Mouse (Mus musculus) limb, embryonic 11.5 days (tissue): Measurements from ENCODE around the gene Rnf115. TPM values are rescaled to one million over a fixed set of nuclear protein-coding genes. Genes with fewer than 3 reads are reported as not detected.

Experiments used
- ATAC-seq: fragments of 200-750 bp; cut with Nextera tagmentation; 2 replicates; pipeline ENCODE4 v1.8.0; 2017; ENCODE audit warnings: low read depth; ENCODE audit not compliant: insufficient number of reproducible peaks, low FRiP score, low TSS enrichment
- DNase-seq: peaks from one replicate; pipeline ENCODE4 v3.0.0-alpha.2; 2015; ENCODE audit warnings: low spot score
- H3K27ac ChIP-seq: fragments of 300-500 bp; sonication (generic); replicated peaks from 2 replicates; pipeline ENCODE4 v1.5.1; 2014; ENCODE audit warnings: low read depth, mild to moderate bottlenecking, low read length
- H3K27me3 ChIP-seq: fragments of 300-500 bp; sonication (generic); 2 replicates; pipeline ENCODE4 v1.6.1; 2014; ENCODE audit warnings: mild to moderate bottlenecking, low read length, mixed read lengths; ENCODE audit not compliant: control insufficient read depth, insufficient read depth
- H3K36me3 ChIP-seq: fragments of 300-500 bp; sonication (generic); 2 replicates; pipeline ENCODE4 v1.6.1; 2014; ENCODE audit warnings: mild to moderate bottlenecking, low read length, moderate library complexity, mixed read lengths; ENCODE audit not compliant: control insufficient read depth, insufficient read depth
- H3K4me1 ChIP-seq: fragments of 300-500 bp; sonication (generic); 2 replicates; pipeline ENCODE4 v1.6.1; 2014; ENCODE audit warnings: low read length, mixed read lengths; ENCODE audit not compliant: control insufficient read depth, insufficient read depth
- H3K4me2 ChIP-seq: fragments of 300-500 bp; sonication (generic); 2 replicates; pipeline ENCODE4 v1.6.1; 2014; ENCODE audit warnings: low read depth, mild to moderate bottlenecking, moderate library complexity; ENCODE audit not compliant: severe bottlenecking
- H3K4me3 ChIP-seq: fragments of 300-500 bp; sonication (generic); 2 replicates; pipeline ENCODE4 v1.5.1; 2014; ENCODE audit warnings: low read depth, low read length
- H3K9ac ChIP-seq: fragments of 300-500 bp; sonication (generic); 2 replicates; pipeline ENCODE4 v1.6.1; 2014; ENCODE audit warnings: mild to moderate bottlenecking, low read length
- H3K9me3 ChIP-seq: fragments of 300-500 bp; sonication (generic); 2 replicates; pipeline ENCODE4 v1.6.1; 2016; ENCODE audit warnings: low read length; ENCODE audit not compliant: control insufficient read depth
- WGBS: fragments of 180-500 bp; shearing (Covaris S2); extraction: QIAGEN DNeasy Blood & Tissue Kit; methylation state at CpG from one replicate; pipeline ENCODE4 v1.1.7; 2014; 5-methylcytosine and 5-hydroxymethylcytosine counted together
- polyA plus RNA-seq: library from polyadenylated mRNA; unstranded; fragments of >200 nt; fragmentation: Nextera tagmentation; extraction: Ambion mirVana; gene quantifications from 2 replicates; pipeline ENCODE4 v1.2.1, GENCODE M21; 2014

Gene Rnf115
- polyA plus RNA-seq, 1 experiment from 2014 or later = 70.0 TPM

GRCm38 (mm10) chr3:96719173-96719572 is 8.3 kb upstream of the Rnf115 start:
- Histone ChIP-seq H3K4me2 (no peak overlapping the region), H3K27me3 (no peaks in the 10 kb centered on the region), H3K4me1 (no peaks in the 10 kb centered on the region), H3K9me3 (no peaks in the 10 kb centered on the region), H3K27ac (no peak overlapping the region), H3K36me3 (peaks cover 9% of the 10 kb centered on the region), H3K4me3 (no peak overlapping the region), H3K9ac (no peak overlapping the region)
- DNase-seq = peak; percentile 56
- WGBS = 37% methylated on average over 14 of the region's 14 CpGs
- ATAC-seq = no peak

- Histone ChIP-seq H3K36me3 (peaks cover 5% of the 10 kb centered on the region; the same call in 1 of the 2 replicates), H3K4me2 (peak overlapping the region; percentile 51), H3K4me1 (peaks cover 8% of the 10 kb centered on the region; the same call in 1 of the 2 replicates), H3K27me3 (no peaks in the 10 kb centered on the region), H3K9me3 (no peaks in the 10 kb centered on the region), H3K27ac (peak overlapping the region; percentile 50; the same call in 1 of the 2 replicates), H3K9ac (peak overlapping the region; percentile 81), H3K4me3 (peak overlapping the region; percentile 85)
- peak; percentile 31; the same call in 1 of the 2 replicates for ATAC-seq
- no peak for DNase-seq
- WGBS = under 1% methylated on average over 38 of the region's 42 CpGs
These were observed 567 bp downstream of the Rnf115 start for GRCm38 (mm10) chr3:96727828-96728633.

GRCm38 (mm10) chr3:96728634-96729402 is 1.4 kb downstream of the Rnf115 start:
- peaks cover 2% of the 10 kb centered on the region; the same call in 1 of the 2 replicates for H3K36me3 ChIP-seq
- no peak for DNase-seq
- no peak for ATAC-seq

GRCm38 (mm10) chr3:96729403-96729784 is 1.9 kb downstream of the Rnf115 start:
- no peak for DNase-seq
- no peaks in the 10 kb centered on the region for H3K27me3 ChIP-seq
- peaks cover 8% of the 10 kb centered on the region; the same call in 1 of the 2 replicates for H3K4me1 ChIP-seq
- H3K9me3 ChIP-seq = no peaks in the 10 kb centered on the region
- no peak overlapping the region for H3K9ac ChIP-seq
- no peak for ATAC-seq
- no peak overlapping the region for H3K4me2 ChIP-seq
- no peaks in the 10 kb centered on the region for H3K36me3 ChIP-seq
- no peak overlapping the region for H3K4me3 ChIP-seq
- WGBS = 37% methylated on average over 3 of the region's 3 CpGs
- H3K27ac ChIP-seq = no peak overlapping the region

More at GRCm38 (mm10) chr3:96728634-96729402, 1.4 kb downstream of the Rnf115 start:
- peak overlapping the region; percentile 81 for H3K9ac ChIP-seq
- no peak overlapping the region for H3K27ac ChIP-seq
- H3K4me1 ChIP-seq = peaks cover 8% of the 10 kb centered on the region; the same call in 1 of the 2 replicates
- H3K4me2 ChIP-seq = peak overlapping the region; percentile 51
- no peaks in the 10 kb centered on the region for H3K9me3 ChIP-seq
- WGBS = 46% methylated on average over 7 of the region's 7 CpGs
- H3K27me3 ChIP-seq = no peaks in the 10 kb centered on the region
- H3K4me3 ChIP-seq = peak overlapping the region; percentile 85

GRCm38 (mm10) chr3:96730785-96731184 is 3.3 kb downstream of the Rnf115 start:
- H3K4me1 ChIP-seq = peaks cover 8% of the 10 kb centered on the region; the same call in 1 of the 2 replicates
- DNase-seq (no peak), ATAC-seq (no peak)
- H3K27ac ChIP-seq = no peak overlapping the region
- no peak overlapping the region for H3K4me3 ChIP-seq
- H3K9ac ChIP-seq = no peak overlapping the region
- no peak overlapping the region for H3K4me2 ChIP-seq
- WGBS = 83% methylated on average over 5 of the region's 5 CpGs
- H3K27me3 ChIP-seq = no peaks in the 10 kb centered on the region
- H3K9me3 ChIP-seq = no peaks in the 10 kb centered on the region
- H3K36me3 ChIP-seq = no peaks in the 10 kb centered on the region

GRCm38 (mm10) chr3:96733984-96734383 is 6.5 kb downstream of the Rnf115 start:
- H3K4me2 ChIP-seq = no peak overlapping the region
- H3K9me3 ChIP-seq = no peaks in the 10 kb centered on the region
- 93% methylated on average over 1 of the region's 1 CpGs for whole genome bisulfite sequencing
- H3K4me1 ChIP-seq = peaks cover 5% of the 10 kb centered on the region; the same call in 1 of the 2 replicates
- H3K27me3 ChIP-seq = no peaks in the 10 kb centered on the region
- no peak for ATAC-seq
- no peak for DNase-seq
- no peak overlapping the region for H3K4me3 ChIP-seq
- H3K36me3 ChIP-seq = no peaks in the 10 kb centered on the region
- no peak overlapping the region for H3K9ac ChIP-seq
- H3K27ac ChIP-seq = no peak overlapping the region

GRCm38 (mm10) chr3:96735200-96735599 is 7.7 kb downstream of the Rnf115 start:
- Histone ChIP-seq H3K9me3 (no peaks in the 10 kb centered on the region), H3K27me3 (no peaks in the 10 kb centered on the region), H3K4me1 (no peaks in the 10 kb centered on the region), H3K4me2 (no peak overlapping the region), H3K36me3 (no peaks in the 10 kb centered on the region), H3K4me3 (no peak overlapping the region), H3K27ac (no peak overlapping the region), H3K9ac (no peak overlapping the region)
- no peak for DNase-seq
- WGBS = 93% methylated on average over 2 of the region's 2 CpGs
- ATAC-seq = no peak

- ATAC-seq = no peak
- Histone ChIP-seq H3K36me3 (no peaks in the 10 kb centered on the region), H3K27ac (no peak overlapping the region), H3K4me2 (no peak overlapping the region), H3K4me1 (no peaks in the 10 kb centered on the region), H3K9ac (no peak overlapping the region), H3K9me3 (no peaks in the 10 kb centered on the region), H3K4me3 (no peak overlapping the region), H3K27me3 (no peaks in the 10 kb centered on the region)
- DNase-seq = no peak
- 57% methylated on average over 1 of the region's 1 CpGs for WGBS
These were observed 9.7 kb downstream of the Rnf115 start for GRCm38 (mm10) chr3:96737013-96737740.
